Mouse (Mus musculus) erythroid progenitor cell, adult 5-6 weeks (primary cell): Measurements from ENCODE around the gene Rsf1. TPM values are rescaled to one million over a fixed set of nuclear protein-coding genes. Genes with fewer than 3 reads are reported as not detected.

Experiments
- total RNA-seq, 2 experiments: library from RNA; stranded (forward) in 1 of 2; stranded (reverse) in 1 of 2; fragments of 150-400 nt in 1 of 2; fragments of 186-747, 209-891 nt in 1 of 2; gene quantifications; 2 replicates each; pipeline versions ENCODE4 v1.2.3 to v1.2.4; 2015 to 2017; ENCODE audit warnings: low replicate concordance in 2 of 2

The Rsf1 gene
- total RNA-seq, 2 experiments from 2014 or later: 21.8 to 39.3 TPM

Other genes starting within 250 kb of the Rsf1 start
- gene Usp35, start 247.9 kb upstream of the Rsf1 start, total RNA-seq (2015; ENCODE audit: low replicate concordance): not detected in 2 replicates
- gene Usp35, start 247.9 kb upstream of the Rsf1 start, total RNA-seq (2017; ENCODE audit: low replicate concordance): not detected in 2 replicates
- gene Kctd21, start 247.6 kb upstream of the Rsf1 start, total RNA-seq (2015; ENCODE audit: low replicate concordance): not detected in 2 replicates
- gene Kctd21, start 247.6 kb upstream of the Rsf1 start, total RNA-seq (2017; ENCODE audit: low replicate concordance): not detected in 2 replicates
- gene Alg8, start 208.3 kb upstream of the Rsf1 start, total RNA-seq (2015; ENCODE audit: low replicate concordance): 19.3 and 32.8 TPM in 2 replicates
- 8.5 and 9.8 TPM in 2 replicates for gene Alg8, start 208.3 kb upstream of the Rsf1 start, total RNA-seq (2017; ENCODE audit: low replicate concordance)
- gene Ndufc2, start 179.9 kb upstream of the Rsf1 start, total RNA-seq (2015; ENCODE audit: low replicate concordance): 77.1 and 89.3 TPM in 2 replicates
- gene Ndufc2, start 179.9 kb upstream of the Rsf1 start, total RNA-seq (2017; ENCODE audit: low replicate concordance): 37.2 and 116 TPM in 2 replicates
- gene Thrsp, start 162.2 kb upstream of the Rsf1 start, total RNA-seq (2015; ENCODE audit: low replicate concordance): not detected in 2 replicates
- gene Thrsp, start 162.2 kb upstream of the Rsf1 start, total RNA-seq (2017; ENCODE audit: low replicate concordance): not detected in 2 replicates
- gene Kctd14, start 128.6 kb upstream of the Rsf1 start, total RNA-seq (2015; ENCODE audit: low replicate concordance): 39.8 and 45.4 TPM in 2 replicates
- 23.1 and 46.1 TPM in 2 replicates for gene Kctd14, start 128.6 kb upstream of the Rsf1 start, total RNA-seq (2017; ENCODE audit: low replicate concordance)
- gene Ints4, start 98.9 kb upstream of the Rsf1 start, total RNA-seq (2015; ENCODE audit: low replicate concordance): 29.3 and 41.4 TPM in 2 replicates
- gene Ints4, start 98.9 kb upstream of the Rsf1 start, total RNA-seq (2017; ENCODE audit: low replicate concordance): 14.4 and 20.3 TPM in 2 replicates
- 14.8 and 24.7 TPM in 2 replicates for gene Aamdc, start 392 bp upstream of the Rsf1 start, total RNA-seq (2015; ENCODE audit: low replicate concordance)
- 7.9 and 8.7 TPM in 2 replicates for gene Aamdc, start 392 bp upstream of the Rsf1 start, total RNA-seq (2017; ENCODE audit: low replicate concordance)
- gene Clns1a, start 116.7 kb downstream of the Rsf1 start, total RNA-seq (2015; ENCODE audit: low replicate concordance): 23.4 and 30.2 TPM in 2 replicates
- 12.5 and 18.4 TPM in 2 replicates for gene Clns1a, start 116.7 kb downstream of the Rsf1 start, total RNA-seq (2017; ENCODE audit: low replicate concordance)
- 1.3 and 2.5 TPM in 2 replicates for gene Aqp11, start 158.4 kb downstream of the Rsf1 start, total RNA-seq (2015; ENCODE audit: low replicate concordance)
- gene Aqp11, start 158.4 kb downstream of the Rsf1 start, total RNA-seq (2017; ENCODE audit: low replicate concordance): 0.51 and 1.3 TPM in 2 replicates
- gene Pak1, start 208.7 kb downstream of the Rsf1 start, total RNA-seq (2015; ENCODE audit: low replicate concordance): 5.0 and 16.2 TPM in 2 replicates
- 3.6 and 6.6 TPM in 2 replicates for gene Pak1, start 208.7 kb downstream of the Rsf1 start, total RNA-seq (2017; ENCODE audit: low replicate concordance)